Mouse (Mus musculus): ENCODE results near the gene Fam71e1. TPM values are rescaled to one million over a fixed set of nuclear protein-coding genes. Genes with fewer than 3 reads are reported as not detected.
A peak's percentile ranks its signal among the peaks of the same experiment; 100 is the strongest.

Gene Fam71e1
- total RNA-seq, 2 experiments from 2014 or later: 5.3 to 6.5 TPM

DNA sequence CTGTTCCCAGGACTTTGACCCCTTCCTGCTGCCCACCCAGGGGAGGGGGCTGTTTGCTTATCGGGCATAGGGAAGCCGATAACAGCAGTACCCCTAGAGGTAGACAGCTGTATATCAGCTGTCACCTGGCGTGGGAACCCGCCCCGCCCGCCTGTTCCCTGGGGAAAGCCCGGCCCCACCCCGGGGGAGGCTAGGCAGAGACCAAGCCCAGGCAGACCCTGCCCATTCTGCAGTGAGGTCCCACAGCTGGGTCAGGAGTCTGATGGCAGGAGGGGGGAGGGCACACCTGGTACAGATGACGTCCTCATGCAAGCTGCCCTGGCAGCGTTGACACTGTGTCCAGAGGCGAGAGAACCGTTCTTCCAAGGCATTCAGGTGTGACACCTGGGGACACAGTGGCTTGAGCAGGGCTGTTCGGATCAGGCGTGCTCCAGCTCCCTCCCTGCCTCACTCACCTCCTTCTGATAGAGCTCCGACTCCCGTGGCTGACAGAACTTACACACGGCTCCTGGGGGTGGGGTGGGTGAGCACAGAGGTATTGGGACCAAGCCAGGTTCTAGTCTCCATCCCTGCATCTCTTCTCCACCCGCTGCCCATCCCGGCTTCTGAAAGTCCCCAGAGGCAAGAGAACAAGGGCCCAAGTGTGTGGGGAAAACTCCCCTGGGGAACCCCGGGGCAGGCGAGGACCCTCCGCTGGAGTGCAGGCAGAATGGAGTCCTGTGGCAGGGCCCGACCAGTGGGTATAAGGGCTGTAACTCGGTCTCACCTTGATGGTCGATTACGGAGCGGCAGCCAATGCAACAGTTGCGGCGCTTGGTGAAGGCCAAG is 36.8 kb downstream of the Fam71e1 start:
- intact Hi-C loops (cut with DNase I): no loop called here
- no peak for DNase-seq

DNA sequence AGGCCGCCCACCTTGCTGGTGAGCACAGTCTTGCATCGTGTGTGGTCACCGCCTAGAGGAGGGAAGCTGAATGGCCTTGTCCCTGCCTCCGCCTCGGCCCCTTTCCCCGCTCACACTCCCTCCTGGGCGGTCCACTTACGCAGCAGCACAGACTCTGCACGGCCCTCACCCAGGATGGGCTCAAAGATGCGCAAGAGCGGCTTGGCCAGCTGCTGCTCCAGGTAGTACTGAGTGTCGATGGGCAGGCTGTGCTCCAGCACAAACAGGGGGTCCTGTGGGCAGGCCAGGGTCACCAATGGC is 37.3 kb downstream of the Fam71e1 start:
- DNase-seq: no peak
- intact Hi-C loops (cut with DNase I): no loop called here

DNA sequence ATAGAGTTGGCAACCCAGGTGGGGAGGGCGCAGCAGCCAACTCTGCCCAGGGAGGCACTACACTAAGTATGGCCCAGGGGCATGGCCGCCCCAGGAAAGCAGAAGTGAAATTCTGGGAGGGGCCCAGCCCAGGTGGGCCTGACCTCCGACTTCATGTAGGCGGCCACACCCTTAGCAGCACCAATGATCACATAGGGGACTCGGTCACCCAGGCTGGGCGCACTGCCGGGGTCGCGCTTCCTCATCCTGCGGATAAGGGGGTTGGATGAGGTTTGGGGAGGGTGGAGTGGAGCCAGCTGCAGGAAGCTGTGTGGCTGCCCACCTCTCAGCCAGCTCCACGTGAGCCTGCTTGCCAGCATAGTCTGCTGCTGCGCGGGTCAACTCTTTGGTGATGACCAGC is 37.9 kb downstream of the Fam71e1 start:
- intact Hi-C loops (cut with DNase I): no loop called here

DNA sequence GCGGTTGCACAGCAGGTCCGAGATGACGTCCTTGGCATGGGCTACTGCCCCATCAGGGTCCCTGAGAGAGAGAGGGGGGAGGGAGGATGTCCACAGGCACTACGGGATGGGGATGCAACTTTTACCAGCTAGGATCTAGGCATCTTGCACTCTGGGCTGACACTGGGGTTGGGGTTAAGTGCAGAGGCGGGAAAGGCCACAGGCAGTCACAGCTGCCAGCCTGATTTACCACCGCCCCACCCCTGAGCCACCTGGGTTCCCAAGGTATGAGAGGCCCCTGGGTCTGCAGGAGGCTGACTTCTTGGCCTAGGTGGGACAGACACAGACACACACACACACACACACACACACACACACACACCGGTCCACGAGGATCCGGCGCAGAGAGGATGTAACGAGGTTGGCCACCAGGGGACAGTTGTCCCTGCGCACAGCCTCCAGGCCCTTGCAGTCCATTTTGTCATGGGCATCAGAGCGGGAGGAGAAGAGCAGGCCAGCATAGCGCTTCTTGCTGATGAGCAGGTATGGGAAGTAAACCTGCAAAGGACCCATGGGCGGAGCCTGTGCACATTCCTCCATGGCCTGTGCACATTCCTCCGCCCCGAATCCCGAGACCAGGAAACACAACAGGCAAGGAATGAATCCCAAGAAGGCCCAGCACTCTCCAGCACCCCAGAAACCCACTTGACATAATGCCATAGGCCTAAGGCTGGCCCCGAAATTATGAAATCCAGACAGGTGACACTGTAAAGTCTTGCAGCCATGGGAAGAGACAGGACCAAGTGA is 38.5 kb downstream of the Fam71e1 start:
- intact Hi-C loops (cut with DNase I): no loop called here
- DNase-seq: no peak

More for the DNA sequence above, 37.9 kb downstream of the Fam71e1 start:
- no peak for DNase-seq

DNA sequence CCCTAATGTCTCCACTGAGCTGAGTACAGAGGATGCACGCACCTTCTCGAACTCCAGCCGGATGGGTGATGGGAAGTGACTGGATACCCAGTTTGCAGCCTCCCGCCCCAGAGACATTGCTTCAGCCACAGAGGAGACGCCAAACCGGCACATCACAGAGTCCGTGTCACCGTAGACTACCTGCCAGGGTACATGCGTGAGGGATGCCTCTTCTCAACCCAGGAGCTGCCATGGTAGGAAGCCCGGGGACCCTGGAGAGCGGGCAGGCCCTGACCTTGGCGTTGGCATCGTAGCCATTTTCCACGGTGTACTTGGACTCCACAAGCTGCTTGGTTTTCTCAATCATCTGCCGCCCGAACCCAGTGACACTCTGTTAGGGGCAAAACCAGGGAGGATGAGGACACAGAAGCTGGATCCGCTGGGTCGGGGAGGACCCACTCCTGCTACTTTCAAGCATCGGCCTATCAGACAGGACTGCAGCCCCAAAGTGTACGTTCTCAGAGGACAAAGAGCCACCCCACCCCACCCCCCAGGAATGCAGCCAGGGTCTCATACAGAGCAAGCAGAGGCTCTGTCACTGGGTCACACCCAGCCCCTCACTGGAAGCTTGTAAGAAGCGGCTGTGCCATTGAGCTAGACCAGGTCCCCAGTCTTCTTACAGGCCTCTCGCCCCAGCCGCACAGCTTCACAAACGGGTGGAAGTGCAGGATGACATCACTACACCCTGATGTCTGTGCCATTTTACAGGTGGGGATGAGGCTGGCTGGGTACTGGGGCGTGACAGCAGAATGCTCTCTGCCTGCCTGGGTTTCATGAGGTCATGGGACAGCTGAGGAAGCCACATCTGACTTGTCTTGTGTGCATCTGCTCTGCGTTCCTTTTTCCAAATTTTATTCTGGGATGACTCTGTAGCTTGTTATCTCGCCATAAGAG is 39.5 kb downstream of the Fam71e1 start:
- intact Hi-C loops (cut with DNase I): no loop called here
- no peak for DNase-seq

DNA sequence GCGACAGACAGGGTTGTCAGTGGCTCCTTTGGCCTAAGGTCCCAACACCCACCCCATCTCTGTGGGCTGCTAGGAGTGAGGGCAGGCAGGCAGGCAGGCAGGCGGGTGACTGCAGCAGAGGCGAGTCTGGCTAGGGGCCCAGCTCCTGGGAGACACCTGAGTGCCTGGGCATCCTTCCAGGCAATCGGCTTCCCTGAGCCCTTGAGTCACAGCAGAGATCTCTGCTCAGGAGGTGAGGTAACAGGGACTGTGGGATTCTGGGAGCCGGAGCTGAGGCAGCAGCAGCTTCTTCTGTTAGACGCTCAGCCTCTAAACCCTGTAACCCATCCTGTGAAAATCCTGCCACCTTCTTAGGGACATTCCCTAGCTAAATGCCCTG is 40.2 kb downstream of the Fam71e1 start:
- intact Hi-C loops (cut with DNase I): no loop called here
- no peak for DNase-seq

DNA sequence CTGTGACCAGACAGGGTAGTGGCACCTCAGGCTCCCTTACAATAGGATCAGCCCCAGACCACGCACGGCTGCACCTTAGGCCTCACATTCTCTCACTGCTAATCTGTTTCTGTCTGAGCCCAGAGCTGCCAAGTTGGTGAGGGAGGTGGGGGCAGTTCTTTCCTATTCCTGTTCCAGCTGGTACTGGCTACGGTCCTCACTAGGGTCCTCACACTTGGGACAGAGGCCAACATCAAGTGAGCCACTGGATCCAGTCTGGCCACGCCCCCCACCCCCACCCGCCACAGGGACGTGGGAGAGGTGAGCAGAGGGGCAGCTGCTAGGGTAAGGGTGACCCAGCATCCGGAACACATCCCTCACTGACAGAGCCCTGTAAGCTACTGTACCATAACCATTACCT is 40.6 kb downstream of the Fam71e1 start:
- intact Hi-C loops (cut with DNase I): no loop called here
- DNase-seq: no peak

DNA sequence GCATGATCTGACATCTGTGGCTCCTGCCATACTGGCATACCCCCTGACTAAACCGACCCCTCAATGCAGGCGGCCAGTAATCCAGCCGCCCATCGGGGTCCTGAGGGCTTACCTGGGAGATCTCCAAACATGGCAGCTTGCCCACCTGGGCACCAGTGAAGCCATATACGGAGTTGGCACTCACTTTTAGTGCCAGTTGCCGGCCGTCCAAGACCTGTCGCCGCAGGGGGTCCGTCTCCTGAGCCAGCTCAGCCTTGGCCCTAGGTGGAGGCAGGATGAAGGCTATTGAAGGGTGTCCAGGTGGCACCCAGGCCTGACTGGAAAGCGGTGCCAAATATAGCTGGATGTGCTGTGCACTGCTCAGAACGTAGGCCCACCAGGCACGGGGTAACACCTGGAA is 41.1 kb downstream of the Fam71e1 start:
- no peak for DNase-seq
- intact Hi-C loops (cut with DNase I): no loop called here

DNA sequence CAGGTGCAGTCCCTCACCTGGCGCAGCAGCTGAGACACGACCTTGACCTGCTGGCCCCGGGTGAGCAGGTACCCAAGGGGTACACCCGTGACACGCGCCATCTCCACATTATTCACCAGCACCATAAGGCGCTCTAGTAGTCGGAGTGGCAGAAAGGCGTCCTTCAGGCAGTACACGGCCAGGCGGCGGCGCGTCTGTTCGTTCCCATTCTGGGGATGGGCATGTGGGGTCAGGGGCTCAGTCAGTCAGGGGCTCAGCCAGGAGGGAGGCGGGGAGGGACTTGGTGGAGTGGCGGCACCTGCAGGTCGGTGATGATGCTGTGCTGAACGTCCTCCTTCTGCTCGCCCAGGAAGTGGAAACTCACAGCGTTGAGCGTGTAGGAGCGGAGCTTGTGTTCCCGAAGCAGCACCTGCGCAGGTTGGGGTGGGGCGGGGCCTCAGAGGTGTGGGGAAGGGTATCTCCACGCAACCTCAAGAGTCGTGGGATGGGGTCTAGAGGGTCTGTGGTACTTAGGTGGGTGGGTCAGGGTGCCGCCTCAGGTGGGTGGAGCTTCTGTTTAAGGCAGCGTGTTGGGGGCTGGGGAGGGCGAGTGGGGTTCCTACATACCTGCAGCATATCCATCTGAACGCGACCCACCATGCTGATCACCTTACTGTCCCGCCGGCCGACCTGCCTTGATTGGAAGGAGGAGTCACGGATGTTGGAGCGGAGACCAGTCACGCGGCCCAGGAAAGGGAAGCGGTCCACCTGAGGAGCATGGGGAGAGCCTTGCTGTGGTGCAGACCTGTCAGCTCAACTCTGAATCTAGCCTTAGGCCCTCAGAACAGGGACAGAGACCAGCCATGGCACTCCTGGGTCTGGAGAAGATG is 42.6 kb downstream of the Fam71e1 start:
- no peak for DNase-seq
- intact Hi-C loops (cut with DNase I): no loop called here

DNA sequence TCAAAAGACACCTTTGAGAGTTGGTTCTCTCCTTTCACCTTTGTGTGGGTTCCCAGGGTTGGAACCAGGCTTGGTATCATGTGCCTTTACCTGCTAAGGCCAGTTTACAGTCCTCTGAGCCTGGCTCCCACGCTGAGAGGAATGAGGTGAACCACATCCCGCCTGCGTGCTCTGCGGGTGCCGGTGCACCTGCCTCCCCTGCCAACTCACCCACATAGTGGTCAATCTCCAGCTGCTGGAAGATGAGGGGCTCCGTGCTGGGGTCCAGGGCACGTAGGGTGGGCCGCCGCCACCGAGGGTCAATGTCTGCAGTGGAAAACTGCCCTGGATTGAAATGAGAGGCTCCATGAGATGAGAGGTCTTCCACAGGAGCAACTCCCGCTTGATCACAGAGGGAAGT is 46.2 kb downstream of the Fam71e1 start:
- DNase-seq: no peak
- intact Hi-C loops (cut with DNase I): no loop called here

DNA sequence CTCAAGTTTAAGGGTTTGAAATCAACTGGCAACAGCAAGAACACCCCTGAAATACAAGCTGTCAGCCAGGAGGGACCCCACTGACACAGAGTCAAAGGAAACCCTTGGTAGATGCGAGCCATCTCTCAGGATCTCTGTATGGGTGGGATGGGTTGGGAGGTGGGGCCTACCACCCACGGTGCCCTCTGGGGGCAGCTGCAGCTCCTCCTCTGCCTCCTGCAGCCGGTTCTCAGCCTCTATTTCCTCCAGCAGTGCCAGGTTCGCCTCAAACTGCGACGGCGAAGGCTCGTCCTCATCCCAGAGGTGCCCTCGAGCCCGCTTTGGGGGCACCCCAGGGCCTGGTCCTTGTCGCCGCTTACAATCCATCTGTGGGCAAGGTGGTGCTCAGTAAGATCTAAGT is 46.7 kb downstream of the Fam71e1 start:
- intact Hi-C loops (cut with DNase I): no loop called here
- no peak for DNase-seq

DNA sequence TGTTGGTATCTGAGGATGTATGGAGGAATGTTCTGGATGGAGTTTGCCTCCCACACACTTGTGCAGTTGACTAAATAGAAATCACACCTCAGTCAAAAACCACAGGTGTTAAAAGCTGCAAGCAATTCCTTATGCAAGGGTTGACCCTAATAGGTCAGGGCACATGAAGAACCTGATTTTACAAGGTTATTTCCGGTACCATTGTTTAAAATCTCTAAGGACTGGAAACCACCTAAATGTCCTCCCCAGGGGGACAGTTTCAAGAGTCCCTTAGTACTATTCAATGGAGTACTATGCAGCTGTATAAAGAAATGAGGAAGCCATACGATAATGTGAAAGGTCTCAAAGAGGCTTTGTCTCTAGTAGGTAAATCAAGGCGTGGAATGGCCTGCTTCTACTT is 49.9 kb downstream of the Fam71e1 start:
- DNase-seq: no peak
- intact Hi-C loops (cut with DNase I): no loop called here

DNA sequence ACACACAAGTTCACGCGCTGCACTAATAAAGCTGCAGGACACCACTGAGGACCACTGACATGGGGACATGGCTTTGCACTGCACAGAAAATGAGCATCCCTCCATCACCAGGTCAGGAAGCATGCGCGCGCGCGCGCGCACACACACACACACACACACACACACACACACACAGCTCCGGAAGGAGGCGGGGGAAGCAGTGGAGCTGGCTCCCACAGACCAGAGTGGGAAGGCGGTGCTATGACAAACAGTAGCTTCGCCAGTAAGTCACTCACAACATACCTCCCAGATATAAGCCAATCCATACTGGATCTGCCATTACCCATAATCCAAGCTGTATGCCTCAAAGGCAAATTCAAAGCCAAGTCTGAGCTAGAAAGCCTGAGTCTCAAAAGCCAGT is 50.7 kb downstream of the Fam71e1 start:
- intact Hi-C loops (cut with DNase I): no loop called here

DNA sequence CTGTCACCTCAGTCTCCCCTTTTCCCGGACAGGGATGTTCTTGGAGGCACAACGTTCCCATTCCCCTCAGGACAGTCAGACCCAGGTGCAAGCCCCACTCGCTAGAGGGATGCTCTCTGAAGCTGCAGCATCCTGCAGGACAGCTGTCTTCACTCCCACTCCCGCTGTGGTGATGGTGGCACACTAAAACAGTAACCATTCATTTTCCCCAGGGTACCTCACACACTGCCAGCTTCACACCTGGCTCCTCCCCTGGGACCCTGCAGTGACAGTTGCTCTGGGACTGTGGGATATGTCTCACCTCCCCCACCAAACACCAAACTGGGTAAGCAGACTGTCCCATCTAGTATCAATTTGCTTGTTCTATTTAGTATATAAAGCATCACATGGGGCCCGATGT is 51.3 kb downstream of the Fam71e1 start:
- intact Hi-C loops (cut with DNase I): loop anchor here (1.0 kb wide), 1 partner anchor 22 kb away; no protein-coding TSS in a partner anchor
- no peak for DNase-seq

More for the DNA sequence above, 50.7 kb downstream of the Fam71e1 start:
- DNase-seq: no peak

DNA sequence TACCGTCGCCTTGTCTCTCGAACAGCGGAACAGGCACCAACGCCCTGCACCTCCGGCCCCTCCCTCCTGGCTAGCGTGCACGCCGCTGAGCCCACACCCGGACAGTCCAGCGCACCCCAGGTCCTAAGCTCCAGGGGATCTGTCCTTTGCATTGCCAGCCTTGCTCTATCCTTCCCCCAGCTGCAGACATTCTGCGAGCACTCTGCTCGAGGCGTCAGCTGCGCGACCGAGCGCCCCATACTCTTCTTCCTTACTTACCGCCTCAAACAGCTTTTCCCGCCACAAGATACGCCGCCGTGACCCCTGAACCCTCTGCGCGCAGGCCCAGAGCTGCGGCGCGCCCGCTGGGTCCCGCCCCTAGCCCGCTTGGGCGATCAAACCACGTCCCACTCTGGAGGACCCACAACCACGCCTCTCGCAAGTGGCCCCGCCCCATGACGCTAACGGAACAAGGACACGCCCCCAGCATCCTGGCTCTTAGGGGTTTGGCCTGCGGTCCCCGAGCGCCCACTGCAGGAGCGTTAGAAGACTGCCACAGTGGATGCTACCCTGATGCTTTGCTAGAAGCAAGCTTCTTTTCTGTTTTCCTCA is 52.2 kb downstream of the Fam71e1 start, which contains the start of gene Pold1:
TSS of gene Pold1 (minus strand) at position 353 of the 591 bp plus-strand sequence.
- DNase-seq: peak; percentile 99 to 100
- intact Hi-C loops (cut with DNase I): loop anchor here (1.0 kb wide), 1 partner anchor 23 kb away; no protein-coding TSS in a partner anchor

DNA sequence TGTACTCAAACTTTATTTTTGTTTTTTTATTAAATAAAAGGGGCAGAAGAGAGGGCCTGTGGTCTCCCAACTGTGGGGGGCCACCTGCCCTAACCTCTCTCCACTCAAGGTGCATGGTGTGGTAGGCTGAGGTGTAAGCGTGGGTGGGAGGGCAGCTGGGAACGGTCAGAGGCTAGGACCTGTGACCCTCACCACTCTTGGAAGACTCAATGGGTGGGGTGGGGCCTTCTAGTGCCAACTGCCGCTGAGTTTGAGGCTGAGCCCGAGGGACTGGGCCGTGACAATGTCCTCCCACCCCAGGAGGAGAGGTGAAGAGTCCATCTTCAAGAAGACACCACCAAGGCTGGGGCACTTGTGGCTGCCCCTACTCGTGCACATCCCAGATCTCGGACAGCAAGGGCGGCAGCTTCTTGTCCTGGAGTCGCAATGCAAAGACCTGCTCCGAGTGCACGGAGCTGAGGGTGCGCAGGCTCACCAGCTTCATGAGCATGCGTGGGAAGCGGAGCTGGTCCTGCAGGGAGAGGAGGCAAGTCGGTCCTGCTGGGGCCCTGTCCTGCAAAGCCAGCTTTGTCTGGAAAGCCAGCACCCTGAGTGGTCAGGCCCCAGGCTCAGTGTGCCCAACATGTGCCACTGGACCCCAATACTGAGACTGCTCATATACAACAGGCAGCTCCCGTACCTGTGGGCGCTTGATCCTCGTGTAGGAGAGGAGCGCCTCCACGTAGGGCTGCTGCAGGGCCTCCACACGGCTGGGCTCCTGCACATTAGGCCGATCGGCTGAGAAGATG is 53.4 kb downstream of the Fam71e1 start:
- intact Hi-C loops (cut with DNase I): loop anchor here (10.0 kb wide), 2 partner anchors 175 to 285 kb away; partner anchors contain the start of gene Gm15517
- no peak for DNase-seq

DNA sequence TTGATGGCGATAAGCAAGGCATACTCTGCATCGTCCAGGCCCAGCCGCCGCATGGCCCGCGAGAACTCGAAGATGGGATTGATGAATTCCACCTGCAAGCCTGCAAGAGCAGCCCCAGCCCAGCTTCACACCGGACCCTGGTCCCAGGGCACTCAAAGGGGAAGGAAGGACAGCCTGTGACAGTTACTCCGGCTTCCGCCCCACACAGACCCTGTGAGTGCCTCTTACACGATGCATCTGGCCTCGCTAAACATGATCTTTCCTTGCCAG is 54.0 kb downstream of the Fam71e1 start:
- no peak for DNase-seq

More for the DNA sequence above, 54.0 kb downstream of the Fam71e1 start:
- intact Hi-C loops (cut with DNase I): loop anchor here (10.0 kb wide), 2 partner anchors 176 to 286 kb away; partner anchors contain the start of gene Gm15517

Measured in heart, postnatal 14 days (tissue).